Mouse (Mus musculus) fat pad, adult 2 months (tissue): ENCODE measurements around the gene Adamtsl1.

Experiments
- DNase-seq: peaks from one replicate; pipeline ENCODE4 v3.0.0-alpha.2; 2011; ENCODE audit warnings: low read depth, low spot score; ENCODE audit errors: extremely low read depth

Gene Adamtsl1

DNA sequence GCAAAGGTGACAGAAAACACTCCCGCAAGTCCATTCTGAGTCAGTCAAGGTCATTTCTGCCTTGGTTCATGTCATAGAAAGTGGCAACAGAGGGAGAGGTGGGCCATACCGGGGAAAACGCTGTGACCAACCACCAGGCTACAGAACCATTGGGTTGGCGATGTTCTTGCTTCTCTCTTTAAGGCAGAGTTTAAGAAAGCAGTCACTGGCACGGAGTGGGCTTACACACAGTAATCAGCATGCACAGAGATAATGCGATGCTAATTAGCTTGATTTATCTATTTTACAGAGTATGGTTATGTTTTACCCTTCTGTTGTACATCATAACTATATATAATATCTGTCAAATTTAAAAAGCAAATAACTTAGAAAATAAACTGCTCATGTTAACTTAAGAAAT lies 531.5 kb downstream of the Adamtsl1 start:
- DNase-seq = no peak

DNA sequence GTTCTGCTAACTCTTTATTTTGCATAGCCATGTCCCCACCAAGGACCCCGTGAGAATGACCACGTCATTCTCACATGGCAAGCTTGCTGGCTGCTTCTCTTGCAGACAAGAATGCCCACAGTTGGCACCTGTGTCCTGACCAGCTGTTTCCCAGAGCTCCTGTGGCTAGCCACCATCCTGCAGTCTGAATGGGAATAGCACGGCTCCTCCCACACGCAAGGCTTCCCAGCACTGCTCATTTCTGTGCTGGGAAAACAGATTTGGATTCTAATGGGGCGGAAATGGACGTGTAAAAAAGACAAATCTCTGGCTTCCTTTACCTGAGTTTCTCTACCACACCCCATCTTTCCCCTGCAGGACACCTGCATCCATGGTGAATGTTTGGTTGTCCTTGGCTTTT lies 531.9 kb downstream of the Adamtsl1 start:
- no peak for DNase-seq

DNA sequence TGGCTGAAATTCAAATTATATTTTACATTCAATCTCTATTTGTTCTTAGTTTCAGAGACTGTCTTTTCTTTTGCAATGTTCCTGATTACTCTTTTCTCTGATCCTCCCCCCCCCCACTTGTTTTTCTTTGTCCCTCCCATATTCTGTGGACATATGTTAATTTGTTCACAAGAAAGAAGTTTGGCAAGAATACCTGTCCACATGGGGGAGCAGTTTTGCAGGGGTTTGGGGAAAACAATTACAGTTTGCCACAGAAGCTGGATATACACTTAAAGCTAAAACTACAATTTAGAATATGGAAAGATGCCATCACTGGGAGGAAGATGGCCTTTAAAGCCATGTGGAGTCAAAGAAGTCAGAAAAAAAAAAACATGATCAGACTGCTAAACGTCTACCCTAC lies 532.9 kb downstream of the Adamtsl1 start:
- no peak for DNase-seq

DNA sequence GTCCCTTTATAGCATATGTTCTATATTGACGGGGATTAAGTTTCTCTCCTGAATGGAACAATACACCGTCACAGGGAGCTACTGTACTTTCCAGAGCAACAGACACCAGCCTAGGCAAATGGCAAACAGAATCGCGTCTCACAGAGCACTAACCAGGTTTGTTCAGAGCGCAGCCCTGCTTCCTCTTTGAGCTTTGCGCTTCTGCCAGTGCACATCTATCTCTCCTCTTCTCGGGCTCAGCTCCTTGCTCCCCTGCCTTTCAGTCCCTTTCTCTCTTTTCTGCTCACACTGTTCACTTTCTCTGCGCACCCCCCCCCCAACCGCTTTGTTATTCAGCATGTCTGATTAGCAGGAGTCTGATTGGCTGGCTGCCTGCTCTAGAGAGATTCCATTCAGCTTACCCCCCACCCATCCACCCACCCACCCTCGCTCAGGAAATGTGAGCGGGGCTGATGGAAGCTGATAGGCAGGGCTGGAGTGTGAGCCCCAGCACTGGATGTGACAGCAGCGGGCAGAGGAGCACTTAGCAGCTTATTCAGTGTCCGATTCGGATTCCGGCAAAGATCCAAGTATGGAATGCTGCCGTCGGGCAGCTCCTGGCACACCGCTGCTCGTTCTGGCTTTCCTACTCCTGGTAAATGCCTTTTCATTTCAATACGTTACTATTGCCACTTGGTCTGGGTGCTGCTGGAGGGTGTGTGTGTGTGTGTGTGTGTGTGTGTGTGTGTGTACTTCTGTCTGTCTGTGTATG lies 539.7 kb downstream of the Adamtsl1 start:
- no peak for DNase-seq

DNA sequence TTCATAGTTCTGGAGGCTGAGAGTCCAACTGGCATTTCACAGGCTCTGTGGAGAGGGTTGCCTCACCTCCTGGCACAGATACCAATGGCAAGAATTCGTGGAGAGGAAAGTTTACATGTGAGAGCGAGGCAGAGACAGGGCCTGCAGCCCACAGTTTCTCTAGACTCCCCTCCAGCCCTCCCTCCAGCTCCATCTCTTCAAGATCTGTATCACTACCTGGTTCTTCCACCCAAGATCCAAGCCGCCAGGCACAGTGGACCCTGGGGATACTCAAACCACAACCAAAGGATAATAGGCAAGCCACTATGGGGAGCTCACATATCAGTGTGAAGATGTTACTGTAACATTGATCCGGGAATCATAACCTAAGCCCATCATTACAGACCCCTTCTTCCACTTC lies 546.6 kb downstream of the Adamtsl1 start:
- DNase-seq = no peak

DNA sequence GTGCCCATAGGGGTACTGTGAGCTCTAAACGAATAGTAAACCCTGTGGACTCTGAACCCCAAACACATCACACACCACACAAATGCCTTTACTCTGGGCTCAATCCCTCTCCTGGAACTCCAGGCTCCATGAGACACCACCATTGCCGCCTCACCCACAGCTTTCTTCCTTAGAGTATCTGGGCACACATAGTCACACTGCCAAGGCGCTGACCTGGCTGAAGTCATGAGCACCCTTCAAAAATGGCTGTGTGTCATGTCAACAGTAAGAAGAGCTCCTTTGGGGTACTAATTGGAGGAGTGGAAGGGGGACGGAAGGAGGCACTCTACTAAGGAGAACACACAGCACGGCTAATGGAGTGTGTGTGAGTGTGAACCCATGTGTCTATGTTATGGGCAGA lies 554.4 kb downstream of the Adamtsl1 start:
- no peak for DNase-seq

DNA sequence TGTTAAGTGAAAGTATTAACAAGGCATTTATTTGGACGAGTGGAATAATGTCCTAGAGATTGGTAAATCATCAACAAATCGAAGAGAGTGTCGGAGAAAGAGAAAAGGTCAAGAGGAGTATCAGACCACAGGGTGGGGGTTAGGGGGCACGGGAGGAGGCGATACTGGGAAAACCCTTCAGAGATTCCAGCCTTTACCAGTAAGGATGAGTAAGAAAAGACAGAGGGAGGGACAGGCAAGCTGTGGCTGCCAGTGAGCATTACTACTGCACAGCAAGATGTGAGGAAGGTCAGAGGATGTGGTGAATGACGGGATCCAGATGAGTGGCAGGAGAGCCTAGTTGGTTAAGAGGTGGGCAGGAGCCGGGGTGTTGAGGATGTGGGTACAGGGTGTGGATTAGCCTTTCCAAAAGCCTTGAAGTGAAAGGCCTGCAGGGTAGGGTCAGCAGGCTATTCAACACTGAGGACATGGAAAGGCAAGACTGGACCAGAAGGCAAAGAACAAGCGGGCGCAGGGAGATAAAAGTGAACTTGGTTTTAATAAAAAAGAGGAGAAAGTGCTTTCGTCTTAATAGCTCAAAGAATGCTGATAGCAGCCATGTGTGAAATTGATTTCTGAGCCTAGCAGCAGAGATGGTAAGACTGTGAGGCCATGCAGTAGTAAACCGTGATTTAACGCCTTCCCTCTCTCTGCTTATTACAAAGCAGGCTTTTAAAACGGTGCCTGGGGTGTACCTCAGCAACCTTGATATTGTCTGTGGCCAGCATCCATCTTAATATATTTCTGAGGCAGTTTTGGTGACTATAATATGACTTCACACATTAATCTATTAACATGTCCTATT lies 555.1 kb downstream of the Adamtsl1 start:
- DNase-seq = no peak

DNA sequence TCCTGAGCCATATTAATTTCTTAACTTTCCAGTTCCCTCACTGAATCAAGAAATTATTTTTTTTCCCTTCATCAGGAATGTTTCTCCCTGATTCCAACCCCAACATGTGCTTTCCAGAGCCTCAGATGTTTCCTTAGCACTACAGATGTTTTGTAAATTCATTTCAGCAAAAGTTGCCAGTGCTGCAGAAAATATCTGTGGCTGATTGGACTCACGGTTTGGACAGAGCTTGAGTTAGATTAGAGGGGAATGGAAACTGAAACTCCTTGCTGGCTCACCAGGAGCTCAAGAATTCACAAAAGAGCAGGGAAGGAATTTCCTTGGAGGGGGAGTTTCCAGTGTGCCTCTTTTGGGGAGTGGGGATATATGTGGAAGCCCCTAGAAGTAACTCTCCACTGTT lies 560.9 kb downstream of the Adamtsl1 start:
- DNase-seq = no peak

DNA sequence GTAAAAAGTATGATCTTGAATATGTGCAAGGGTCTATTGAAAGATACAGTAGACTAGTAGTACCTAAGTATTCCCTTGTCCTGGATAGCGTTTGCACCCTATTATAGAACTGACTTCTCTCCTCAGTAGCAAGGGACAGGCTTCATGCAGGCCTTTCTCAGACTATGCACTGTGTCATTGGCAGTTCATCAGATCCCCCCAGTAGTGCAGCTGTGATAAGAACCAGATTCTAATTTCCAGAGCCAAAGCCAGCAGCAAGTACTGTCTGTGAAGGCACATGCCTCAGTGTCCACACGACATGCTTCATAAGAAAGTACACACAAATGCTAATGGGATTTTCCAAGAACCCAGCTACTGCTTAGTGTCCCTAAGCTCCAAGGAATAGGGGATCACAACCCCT lies 563.4 kb downstream of the Adamtsl1 start:
- no peak for DNase-seq

DNA sequence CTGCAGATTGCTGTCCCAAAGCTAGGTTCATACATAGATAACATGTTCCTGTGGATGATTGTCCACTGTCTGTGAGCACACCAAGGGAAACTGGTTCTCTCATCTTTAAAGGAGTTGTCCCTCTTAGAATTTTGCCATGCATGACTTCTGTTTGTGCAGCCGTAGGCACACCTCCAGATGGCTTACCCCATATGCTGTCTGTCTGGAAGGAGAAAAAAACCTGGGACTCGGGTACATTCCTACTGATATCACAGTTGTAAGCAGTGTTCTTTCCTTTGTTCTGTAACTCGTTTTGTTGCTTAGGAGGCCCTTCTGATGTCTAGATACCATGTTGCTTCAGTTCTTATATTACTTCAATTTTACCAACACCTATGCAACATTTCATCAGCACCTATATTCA lies 563.9 kb downstream of the Adamtsl1 start:
- DNase-seq = no peak

DNA sequence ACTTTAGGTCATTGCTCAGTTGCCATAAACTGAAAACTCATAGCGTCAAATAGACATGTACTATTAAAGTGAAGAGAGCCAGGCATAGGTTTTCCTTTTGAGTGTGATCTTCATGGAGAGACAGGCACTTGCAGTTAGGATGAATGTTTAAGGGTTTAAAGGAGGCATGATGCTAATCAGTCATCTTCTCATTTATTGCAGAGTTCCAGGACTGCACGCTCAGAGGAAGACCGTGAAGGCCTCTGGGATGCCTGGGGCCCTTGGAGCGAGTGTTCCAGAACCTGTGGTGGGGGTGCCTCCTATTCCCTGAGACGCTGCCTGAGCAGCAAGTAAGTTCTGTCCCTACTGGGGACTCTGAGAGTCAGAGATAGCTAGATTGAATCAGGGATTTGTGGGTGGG lies 573.5 kb downstream of the Adamtsl1 start:
- no peak for DNase-seq

DNA sequence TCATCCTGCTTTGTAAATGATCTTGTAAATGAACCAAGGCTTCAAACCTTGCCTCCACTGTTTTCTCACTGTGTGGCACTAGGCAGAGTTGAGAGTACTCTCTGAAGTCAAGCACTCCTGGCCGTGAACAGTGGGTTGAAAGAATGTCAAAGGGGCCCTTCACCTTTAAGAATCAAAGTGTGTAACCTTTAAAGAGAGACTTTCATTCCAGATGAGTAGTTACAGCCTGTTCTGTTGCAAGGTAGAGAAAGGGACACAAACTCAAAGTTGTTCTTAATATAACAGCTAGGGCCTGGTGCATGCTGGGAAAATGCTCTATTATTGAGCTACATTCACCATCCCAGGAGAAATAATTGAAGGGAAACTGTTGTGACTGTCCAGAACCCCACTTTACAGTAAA lies 589.2 kb downstream of the Adamtsl1 start:
- DNase-seq = no peak

DNA sequence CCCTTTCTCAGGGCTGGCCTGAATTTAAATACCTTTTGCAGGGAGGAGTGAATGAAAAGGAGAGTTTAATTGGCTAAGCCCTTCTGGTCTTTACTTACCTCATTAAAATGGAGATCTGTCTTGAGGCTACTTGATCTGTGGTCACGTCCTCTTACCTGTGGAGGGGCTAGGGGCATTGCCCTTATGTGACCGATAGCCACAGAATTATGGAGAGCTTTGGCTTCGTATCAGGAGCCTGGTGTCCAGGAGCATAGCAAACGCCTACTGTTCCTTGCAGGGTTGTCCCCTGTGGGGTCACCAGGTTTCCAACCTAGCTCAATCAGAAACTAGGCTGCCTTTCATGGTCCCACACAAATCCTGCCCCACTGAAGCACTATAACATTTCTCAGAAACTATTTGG lies 594.4 kb downstream of the Adamtsl1 start:
- no peak for DNase-seq

DNA sequence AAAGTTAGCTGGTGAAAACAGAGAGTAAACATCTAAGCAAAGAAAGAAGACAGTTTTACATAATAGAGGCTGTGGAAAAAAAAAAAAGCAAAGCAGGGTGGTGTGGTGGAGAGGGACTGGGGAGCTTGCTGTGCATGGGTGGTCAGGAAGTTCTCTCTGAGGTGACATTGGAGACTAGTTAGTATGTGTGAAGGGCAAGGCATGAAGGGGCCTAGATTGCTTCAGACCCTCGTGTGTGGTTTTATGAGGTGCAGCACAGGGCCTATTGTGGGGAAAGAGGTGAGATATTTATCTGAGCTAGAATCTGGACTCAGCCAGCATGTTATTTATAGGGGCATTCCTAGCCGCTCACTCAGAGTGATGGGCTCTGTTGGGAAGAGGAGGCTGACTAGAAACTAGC lies 605.1 kb downstream of the Adamtsl1 start:
- no peak for DNase-seq

DNA sequence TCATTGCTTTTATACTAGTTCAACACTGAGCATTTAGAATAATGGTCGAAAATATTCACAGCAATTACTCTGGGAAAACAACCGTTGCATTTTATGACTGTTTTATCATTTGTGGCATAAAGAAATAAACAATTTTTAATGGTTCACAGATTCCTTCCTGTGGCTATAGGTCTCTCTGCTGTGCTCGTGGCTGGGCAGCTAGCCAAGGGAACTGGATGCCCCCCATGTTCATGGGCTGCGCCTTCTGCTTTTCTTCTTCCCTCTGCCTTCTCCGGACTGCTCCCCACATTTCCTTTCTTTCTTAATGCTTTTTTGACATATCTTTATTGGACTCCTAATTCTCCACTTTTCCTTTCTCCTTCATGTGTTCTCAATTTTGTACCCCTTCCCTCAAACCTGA lies 608.5 kb downstream of the Adamtsl1 start:
- DNase-seq = no peak

DNA sequence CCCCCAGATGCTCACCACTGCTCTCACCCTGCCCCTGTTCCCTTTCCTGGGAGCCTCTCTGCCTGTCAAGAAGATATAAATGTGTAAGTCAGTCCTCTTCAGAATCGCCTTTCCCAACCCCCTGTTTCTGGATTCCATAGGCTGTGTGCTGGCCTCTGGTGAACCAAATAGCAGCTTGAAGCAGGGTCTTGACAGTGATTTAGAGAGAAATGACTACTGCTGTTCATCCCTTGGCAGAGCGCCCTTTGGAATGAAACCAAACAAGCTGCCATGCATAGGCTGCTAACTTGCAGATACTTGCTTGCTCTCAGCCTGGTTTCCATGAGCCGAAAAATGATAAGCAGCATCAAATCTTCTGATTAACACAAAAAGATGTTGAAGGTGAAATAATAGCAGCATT lies 610.4 kb downstream of the Adamtsl1 start:
- no peak for DNase-seq

DNA sequence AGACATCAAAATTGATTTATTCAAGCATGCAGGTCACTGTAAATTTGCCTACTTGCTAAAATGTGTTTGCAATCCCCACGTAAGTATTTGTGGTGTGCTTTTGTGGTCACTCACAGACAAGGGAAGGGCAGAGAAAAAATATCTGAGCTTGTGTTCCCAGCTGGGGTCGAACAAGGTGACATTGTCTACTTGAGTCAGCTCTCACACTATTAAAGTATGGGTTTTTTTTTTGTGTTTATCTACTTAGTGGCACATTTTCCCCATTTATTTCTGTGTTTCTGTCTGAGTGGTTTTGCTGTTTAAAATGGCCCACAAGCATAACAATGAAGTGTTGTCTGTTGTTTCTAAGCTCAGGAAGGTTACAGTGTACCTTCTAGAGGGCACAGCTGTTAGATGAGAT lies 612.7 kb downstream of the Adamtsl1 start:
- no peak for DNase-seq

DNA sequence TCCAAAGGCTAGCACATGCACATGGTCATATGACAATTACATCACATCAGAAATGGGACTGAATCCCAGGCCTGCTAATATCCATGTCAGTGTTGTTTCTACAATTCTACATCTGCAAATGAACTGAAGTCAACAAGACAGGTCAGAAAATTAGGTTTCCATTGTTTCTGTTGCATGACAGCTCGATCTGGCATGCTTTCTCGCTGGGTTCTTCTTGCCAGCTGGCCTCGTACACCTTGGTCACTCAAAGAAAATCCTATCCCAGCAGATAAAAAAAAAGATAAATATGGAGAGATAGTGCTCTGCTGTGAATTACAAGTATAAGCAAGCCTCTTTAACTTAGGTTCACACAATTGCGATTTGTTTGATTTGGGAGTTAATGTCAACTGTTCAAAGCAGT lies 644.6 kb downstream of the Adamtsl1 start:
- DNase-seq = no peak

DNA sequence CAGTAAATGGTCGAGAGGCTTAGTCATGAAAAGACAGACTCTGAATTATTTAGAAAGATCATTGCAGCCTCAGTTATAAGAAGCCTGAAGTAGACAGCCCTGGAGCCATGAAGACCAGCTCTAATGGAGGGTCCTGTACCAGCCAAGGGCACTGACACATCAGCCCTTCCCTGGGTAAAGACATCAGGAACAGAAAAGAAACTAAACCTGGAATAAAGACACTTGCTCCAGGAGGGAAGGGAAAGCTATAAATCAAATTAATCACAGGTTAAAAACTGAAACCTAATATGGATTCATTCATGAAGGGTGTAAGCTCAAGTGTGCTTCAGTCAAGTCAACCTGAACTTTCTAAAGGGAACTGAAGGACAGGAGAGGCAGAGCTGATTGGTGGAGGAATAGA lies 645.4 kb downstream of the Adamtsl1 start:
- DNase-seq = no peak

DNA sequence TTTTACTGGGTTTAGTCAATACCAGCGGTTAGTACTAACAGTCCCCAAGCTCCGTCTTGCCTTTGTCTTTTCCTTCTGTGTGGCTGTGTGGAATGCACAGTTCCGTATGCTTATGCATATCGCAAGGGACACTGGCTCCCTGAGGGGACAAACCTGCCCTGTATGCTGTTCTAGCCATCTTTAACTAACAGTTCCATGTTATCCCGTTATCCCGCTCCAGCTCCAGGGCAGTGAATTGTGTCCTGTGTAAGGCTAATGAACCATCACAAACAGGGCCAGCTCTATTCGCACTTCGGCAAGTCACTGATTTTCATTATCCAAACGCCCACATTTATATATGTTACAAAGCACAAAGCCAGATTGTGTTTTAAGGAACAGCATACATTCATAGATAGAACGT lies 656.8 kb downstream of the Adamtsl1 start:
- no peak for DNase-seq

DNA sequence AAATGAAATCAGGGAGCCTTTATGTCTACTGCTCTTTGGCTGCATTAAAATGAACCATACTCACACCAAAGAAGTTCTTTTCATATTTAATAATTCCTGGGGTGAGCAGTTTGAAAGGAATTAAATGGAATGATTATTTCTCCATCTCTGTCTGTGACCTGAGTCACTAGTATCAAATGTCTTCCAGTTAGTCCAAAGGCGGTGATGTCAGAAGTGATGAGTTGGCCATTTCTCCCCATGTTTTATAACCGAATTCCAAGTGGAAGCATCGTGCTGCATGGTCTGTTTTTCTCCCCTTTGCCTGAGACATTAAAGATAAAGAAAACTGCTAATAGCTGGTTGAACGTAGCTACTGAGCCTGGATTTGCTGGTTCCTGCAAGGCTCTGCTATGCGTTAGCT lies 657.5 kb downstream of the Adamtsl1 start:
- no peak for DNase-seq

DNA sequence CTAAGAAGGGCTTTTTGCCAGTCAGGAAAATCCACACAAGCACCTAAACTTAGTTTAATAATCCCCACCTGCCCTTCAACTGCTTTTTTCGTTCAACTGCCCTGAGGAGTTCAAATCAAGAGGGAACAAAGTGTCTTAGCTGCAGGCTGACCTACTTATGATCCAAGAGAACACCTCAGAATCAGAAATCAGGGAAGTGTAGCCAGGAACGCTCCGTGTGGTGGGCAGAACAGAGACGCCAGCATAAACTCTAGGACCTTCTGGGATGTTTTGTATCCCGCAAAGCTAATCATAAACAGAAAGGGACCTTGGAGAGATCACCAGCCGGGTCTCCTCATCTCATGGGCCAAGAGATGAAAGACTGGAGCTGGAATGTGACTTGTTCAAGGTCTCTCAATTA lies 663.5 kb downstream of the Adamtsl1 start:
- no peak for DNase-seq

DNA sequence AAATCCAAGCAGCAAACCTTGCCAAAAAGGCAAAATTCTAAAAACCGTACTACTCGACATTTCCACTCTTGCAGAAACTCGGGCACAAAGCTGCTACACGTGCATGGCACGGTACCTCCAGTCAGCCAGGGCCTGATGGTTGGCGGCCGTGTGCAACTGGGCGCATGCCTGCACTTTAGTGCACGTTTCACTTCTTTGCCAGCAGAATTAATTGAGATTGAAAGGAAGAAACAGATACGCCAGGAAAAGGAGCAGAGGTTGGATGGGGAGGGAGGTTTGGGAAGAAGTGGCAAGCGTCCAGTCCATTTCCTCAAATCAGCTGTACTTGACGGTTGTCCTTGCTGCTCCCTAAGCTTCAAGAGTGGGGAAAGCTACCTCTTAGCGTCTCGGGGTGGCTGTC lies 664.1 kb downstream of the Adamtsl1 start:
- no peak for DNase-seq
